Mouse (Mus musculus): ENCODE measurements at regions not wholly inside any gene's neighbourhood (a gene's known extent, or its start where the extent isn't known, plus 50 kb on each side); places are given as distances from the start of the nearest gene placed in this dataset.

DNA sequence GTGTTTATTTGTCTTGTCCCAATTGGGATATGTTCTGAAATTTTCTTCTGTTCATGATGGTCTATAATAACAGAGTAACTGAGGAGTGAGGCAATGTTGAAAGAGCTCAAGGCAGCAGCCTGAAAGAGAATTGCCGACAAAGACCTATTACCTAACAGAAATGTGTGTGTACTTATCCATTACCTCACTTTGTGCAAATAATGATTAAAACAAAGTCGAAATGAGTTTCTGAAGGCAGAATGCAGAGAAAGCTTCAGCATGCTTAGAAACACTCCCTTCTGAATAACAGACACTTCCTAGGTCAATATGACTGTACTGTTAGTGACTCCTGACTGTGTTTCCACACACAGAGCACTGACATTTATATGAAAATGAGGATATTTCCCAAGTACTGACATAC is 63.0 kb downstream of the Kbtbd8 start:
- DNase-seq (ENCODE audit: low spot score in 2 of 2) = no peak

DNA sequence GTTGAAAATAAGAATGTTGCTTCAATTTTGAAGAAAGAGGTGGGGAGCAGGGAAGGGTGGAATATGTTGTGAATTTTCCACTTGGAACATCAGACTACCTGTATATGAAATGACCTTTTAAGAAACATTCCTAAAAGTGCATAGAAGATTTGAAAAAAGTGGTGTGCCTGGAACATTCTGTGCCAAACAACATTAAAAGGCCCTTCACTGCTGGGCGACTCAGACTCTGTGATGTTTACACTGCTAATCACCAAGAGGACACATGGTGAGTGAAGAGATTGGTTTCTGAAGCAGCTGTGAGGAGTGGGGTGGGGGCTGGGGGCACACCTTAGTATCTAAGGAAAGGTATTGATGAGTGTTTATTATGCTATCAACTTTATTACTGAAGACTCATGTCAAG is 65.2 kb downstream of the Kbtbd8 start:
- no peak for DNase-seq (ENCODE audit: low spot score in 2 of 2)

DNA sequence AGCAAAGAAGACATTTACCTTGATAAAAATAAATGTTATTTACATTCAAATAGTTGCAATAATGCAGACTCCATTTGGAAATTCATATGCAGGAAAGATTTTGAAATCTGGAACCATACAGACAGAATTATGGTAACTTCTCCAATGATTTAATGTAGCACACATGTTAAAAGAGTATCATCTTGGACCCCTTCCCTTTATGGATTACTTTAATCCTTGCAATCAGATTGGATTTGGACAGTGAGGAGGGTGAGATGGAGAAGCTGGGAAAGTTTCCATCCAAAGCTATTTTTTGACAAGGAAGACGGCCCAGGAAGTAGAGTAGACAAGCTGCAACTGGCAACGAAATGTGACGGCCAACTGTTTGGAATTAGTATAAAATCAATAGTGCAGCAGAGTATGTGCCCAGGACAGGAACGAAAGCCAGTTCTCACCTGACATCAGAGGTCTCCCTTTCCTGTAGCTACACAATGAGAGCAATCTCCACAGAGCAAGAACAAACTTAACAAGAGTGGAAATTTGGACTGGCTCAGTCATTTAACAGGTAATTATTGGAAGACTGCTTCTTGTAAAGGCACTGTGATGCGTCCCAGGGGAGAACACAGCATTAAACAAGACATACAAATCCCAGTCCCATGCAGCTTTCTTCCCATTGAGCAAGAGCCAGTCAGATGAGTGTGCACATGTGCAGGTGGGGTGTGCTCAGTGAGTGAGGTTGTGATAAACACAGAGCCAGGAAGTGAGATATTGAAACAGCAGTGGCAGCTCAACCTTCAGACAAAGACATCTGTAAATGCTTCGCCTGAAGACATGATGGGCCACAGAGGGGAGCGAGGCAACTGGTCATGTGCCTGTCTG is 68.3 kb downstream of the Kbtbd8 start:
- no peak for DNase-seq (ENCODE audit: low spot score in 2 of 2)

DNA sequence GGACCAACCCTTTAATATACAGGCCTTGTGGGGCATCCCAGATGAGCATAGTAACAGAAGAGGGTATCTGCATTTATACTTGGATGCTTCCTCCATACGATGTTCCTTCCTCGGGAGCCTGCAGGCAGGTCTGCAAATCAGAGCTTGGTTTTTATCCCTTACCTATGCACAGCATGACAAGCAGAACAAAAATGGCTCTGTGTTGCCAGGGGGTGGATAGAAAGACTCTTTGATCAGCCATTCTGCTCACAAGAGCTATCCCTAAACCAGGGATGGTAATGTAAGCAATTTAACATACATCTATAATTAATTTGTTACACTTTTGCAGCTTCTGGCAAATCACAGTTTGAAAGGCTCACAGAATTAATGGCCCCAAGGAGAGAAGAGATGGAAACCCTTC is 79.6 kb downstream of the Kbtbd8 start:
- no peak for DNase-seq (ENCODE audit: low spot score in 2 of 2)

GRCm38 (mm10) chr6:95198611-95199010 is 81.6 kb downstream of the Kbtbd8 start:
- peak; percentile 50 to 73 for DNase-seq (ENCODE audit: low spot score in 2 of 2)

DNA sequence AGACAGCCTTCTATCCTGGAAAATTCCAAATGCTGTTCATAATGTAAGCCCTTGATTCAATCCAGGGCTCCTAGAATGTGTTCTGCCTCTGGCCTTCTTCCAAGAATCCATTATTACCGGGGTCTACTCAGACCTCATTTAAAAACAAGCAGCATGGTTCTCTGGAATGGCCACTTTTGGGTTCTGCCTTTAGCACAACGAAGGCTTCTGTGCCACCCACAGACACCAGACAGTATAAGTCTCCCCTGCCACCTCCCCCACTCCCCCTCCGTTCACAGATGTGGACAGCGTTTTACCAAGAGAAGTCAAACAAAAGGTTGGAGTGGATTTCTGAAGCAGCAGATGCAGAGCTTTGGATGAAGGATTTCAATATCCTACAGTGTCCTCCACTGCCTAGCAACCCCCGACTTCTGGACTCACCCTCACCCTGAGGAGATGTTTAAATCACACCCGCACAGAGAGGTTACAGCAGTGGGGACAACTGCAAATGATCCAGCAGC is 85.3 kb downstream of the Kbtbd8 start:
- peak; percentile 42 to 71 for DNase-seq (ENCODE audit: low spot score in 2 of 2)

- DNase-seq (ENCODE audit: low spot score in 2 of 2) = no peak
These were observed 85.9 kb downstream of the Kbtbd8 start for GRCm38 (mm10) chr6:95202978-95203377.

GRCm38 (mm10) chr6:95204231-95204630 is 87.2 kb downstream of the Kbtbd8 start:
- DNase-seq (ENCODE audit: low spot score in 2 of 2) = no peak

GRCm38 (mm10) chr6:95207063-95207462 is 90.0 kb downstream of the Kbtbd8 start:
- peak; percentile 69 to 79 for DNase-seq (ENCODE audit: low spot score in 2 of 2)

DNA sequence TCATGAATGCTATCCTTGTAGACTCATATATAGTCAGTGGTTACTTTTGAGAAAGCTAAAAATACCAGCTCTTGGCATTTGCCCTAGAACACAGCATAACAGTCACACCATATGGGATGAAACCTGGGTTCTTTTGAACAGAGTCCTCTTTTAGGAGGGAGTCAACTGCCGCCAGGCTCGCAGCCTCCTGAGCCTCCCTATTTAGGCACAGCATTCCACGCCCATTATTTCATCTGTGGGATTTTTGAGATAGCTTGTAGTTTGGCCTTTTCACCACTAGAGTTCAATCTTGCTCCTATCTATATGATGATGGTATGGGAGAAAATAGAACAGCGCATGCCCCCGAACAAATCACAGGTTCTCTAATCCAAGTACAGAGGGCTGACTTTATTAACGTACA is 100.4 kb downstream of the Kbtbd8 start:
- DNase-seq (ENCODE audit: low spot score in 2 of 2) = peak; percentile 69 to 86

GRCm38 (mm10) chr6:95218830-95219229 is 101.8 kb downstream of the Kbtbd8 start:
- no peak for DNase-seq (ENCODE audit: low spot score in 2 of 2)

GRCm38 (mm10) chr6:95223537-95223936 is 98.4 kb upstream of the Gm10234 start:
- DNase-seq (ENCODE audit: low spot score in 2 of 2) = peak; percentile 84 to 91

GRCm38 (mm10) chr6:95229885-95230284 is 92.0 kb upstream of the Gm10234 start:
- no peak for DNase-seq (ENCODE audit: low spot score in 2 of 2)

GRCm38 (mm10) chr6:95234712-95235111 is 87.2 kb upstream of the Gm10234 start:
- DNase-seq (ENCODE audit: low spot score in 2 of 2) = no peak

DNA sequence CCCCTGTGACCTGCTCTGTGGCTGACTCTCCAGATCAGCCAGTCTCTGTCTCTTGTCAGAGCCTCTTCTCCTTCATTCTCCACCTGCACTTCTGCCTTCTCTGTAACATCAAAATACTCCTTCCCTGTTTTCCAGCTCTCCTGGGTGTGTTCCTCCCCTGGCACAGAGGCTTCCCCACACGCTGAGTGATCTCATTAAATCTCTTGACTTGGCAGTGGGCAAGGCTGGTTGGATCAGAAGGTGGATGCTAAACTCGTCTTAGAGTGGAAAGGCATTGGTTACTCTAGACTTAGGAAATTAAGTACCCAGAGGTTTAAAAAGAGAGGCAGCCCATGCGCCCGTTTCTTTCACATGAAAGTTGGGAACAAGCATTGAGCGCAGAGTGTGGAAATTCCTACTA is 78.3 kb upstream of the Gm10234 start:
- no peak for DNase-seq (ENCODE audit: low spot score in 2 of 2)

DNA sequence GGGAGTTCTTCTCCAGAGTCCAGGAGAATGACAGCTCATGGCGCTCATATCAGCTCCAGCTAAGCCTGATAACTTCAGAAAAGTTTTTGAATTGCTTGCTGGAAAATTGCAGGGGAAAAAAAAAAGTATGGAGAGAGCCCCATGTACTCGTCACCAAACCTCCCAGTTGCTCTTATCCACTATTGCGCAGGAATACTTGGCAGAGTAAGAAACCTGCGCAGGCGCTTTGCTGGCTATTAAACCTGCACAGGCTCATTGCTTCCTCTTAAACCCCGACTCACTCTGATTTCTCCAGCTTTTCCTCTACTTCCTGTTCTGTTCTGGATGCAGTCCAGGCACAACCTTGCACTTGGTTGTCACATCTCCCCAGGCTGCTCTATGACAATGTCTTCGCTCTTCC is 77.0 kb upstream of the Gm10234 start:
- no peak for DNase-seq (ENCODE audit: low spot score in 2 of 2)

GRCm38 (mm10) chr6:95256303-95256702 is 65.6 kb upstream of the Gm10234 start:
- no peak for DNase-seq (ENCODE audit: low spot score in 2 of 2)

DNA sequence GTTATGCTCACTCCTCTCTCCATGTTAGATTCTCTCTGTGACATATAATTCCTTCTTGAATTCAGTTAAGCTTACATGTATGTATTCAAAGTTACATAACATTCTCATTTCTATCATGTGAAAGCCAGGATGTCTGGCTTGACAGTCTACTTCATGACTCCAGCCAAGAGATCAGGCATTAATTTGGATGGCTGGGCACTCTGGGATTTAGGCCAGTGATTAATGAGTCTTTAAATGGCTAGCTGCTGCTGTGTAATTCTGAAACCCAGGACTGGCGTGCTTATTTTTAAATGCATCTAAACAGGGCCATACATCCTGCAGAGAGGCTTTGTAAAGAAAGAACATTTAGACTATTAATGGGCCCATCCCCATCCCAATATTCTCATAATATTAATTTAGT is 60.9 kb upstream of the Gm10234 start:
- DNase-seq (ENCODE audit: low spot score in 2 of 2) = no peak

GRCm38 (mm10) chr6:95264011-95264869 is 57.7 kb upstream of the Gm10234 start:
- DNase-seq (ENCODE audit: low spot score in 2 of 2) = no peak

DNA sequence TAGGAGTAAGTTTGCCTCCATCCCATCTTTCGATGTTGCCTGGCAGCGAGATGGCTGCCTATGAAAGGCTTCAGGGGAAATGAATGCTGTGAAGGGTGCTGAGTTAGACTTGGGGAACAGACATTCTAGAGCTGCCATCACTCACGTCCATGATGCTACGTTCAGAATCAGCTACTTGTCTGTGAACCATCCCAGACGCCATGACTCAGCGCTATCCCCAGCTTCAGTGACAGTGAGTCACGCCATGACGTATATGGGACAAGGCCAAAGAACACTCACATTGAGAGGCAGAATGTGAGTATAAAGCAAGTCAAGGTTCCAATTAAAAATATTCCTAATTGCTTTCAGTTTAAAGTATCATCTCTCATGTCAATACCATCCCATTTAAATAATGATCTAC is 52.4 kb upstream of the Gm10234 start:
- no peak for DNase-seq (ENCODE audit: low spot score in 2 of 2)
